Mouse (Mus musculus) intestine, postnatal 0 days (tissue): ENCODE results near the gene Upk2. TPM values are rescaled to one million over a fixed set of nuclear protein-coding genes. Genes with fewer than 3 reads are reported as not detected.
"Not testable (repeated sequence)": the region's sequence is repeated elsewhere in the genome, so short reads cannot be mapped to it uniquely, and the experiment has no call there.

Experiments used
- ATAC-seq: fragments of 200-750 bp; cut with Nextera tagmentation; 2 replicates; pipeline ENCODE4 v1.8.0; 2017; ENCODE audit warnings: mild to moderate bottlenecking, moderate TSS enrichment, moderate library complexity
- H3K27ac ChIP-seq: fragments of 300-500 bp; sonication (generic); 2 replicates; pipeline ENCODE4 v1.5.1; 2014; ENCODE audit warnings: mild to moderate bottlenecking, low read depth, low read length, moderate library complexity
- H3K27me3 ChIP-seq: fragments of 300-500 bp; sonication (generic); replicated peaks from 2 replicates; pipeline ENCODE4 v1.6.1; 2014; ENCODE audit warnings: low read length, mixed read lengths; ENCODE audit not compliant: control insufficient read depth, insufficient read depth
- H3K36me3 ChIP-seq: fragments of 300-500 bp; sonication (generic); 2 replicates; pipeline ENCODE4 v1.6.1; 2014; ENCODE audit warnings: mild to moderate bottlenecking, moderate library complexity; ENCODE audit not compliant: control insufficient read depth, insufficient read depth
- H3K4me1 ChIP-seq: fragments of 300-500 bp; sonication (generic); replicated peaks from 2 replicates; pipeline ENCODE4 v1.6.1; 2014; ENCODE audit warnings: antibody characterized with exemption, low read length, mixed read lengths; ENCODE audit not compliant: control insufficient read depth, insufficient read depth
- H3K4me2 ChIP-seq: fragments of 300-500 bp; sonication (generic); replicated peaks from 2 replicates; pipeline ENCODE4 v1.6.1; 2014; ENCODE audit warnings: low read depth, mild to moderate bottlenecking, moderate library complexity
- H3K4me3 ChIP-seq: fragments of 300-500 bp; sonication (generic); 2 replicates; pipeline ENCODE4 v1.5.1; 2014; ENCODE audit warnings: low read depth, low read length
- H3K9ac ChIP-seq: fragments of 300-500 bp; sonication (generic); 2 replicates; pipeline ENCODE4 v1.6.1; 2014; ENCODE audit warnings: mild to moderate bottlenecking, low read depth, low read length
- H3K9me3 ChIP-seq: fragments of 300-500 bp; sonication (generic); 2 replicates; pipeline ENCODE4 v1.6.1; 2016; ENCODE audit warnings: mixed run types; ENCODE audit not compliant: control insufficient read depth
- CTCF ChIP-seq: sonication (generic); IDR thresholded peaks from 2 replicates; pipeline ENCODE4 v1.5.1; 2016; ENCODE audit warnings: low read depth, mild to moderate bottlenecking, control low read depth, antibody characterized with exemption, moderate library complexity
- WGBS: fragments of 180-500 bp; shearing (Covaris S2); extraction: QIAGEN DNeasy Blood & Tissue Kit; methylation state at CpG from one replicate; pipeline ENCODE4 v1.1.7; 2014; 5-methylcytosine and 5-hydroxymethylcytosine counted together
- polyA plus RNA-seq: library from polyadenylated mRNA; unstranded; fragments of >200 nt; fragmentation: Nextera tagmentation; extraction: Ambion mirVana; gene quantifications from 2 replicates; pipeline ENCODE4 v1.2.1, GENCODE M21; 2015

The Upk2 gene
- polyA plus RNA-seq, 1 experiment from 2014 or later = not detected

DNA sequence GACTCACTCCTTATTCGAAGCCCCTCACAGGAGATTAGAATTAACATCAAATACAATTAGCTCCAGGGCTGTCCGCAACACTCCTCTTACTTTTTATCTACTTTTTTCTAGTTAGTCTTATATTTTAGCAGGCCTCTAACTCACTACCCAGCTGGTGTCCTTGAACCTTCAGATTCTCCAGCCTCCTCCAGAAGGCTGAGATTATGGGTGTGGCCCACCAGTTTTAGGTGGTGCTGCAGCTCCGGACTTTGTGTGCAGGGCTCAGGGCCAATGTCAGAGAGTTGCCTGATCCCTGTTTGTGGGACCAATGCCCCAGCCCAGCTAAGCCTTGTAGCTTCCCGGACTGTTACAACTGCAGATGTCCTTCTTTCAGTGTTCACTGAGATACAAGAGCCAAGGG lies 31.2 kb downstream of the Upk2 start:
- Histone ChIP-seq H3K9me3 (no peaks in the 10 kb centered on the region), H3K4me1 (no peaks in the 10 kb centered on the region)
- no peak for ATAC-seq

DNA sequence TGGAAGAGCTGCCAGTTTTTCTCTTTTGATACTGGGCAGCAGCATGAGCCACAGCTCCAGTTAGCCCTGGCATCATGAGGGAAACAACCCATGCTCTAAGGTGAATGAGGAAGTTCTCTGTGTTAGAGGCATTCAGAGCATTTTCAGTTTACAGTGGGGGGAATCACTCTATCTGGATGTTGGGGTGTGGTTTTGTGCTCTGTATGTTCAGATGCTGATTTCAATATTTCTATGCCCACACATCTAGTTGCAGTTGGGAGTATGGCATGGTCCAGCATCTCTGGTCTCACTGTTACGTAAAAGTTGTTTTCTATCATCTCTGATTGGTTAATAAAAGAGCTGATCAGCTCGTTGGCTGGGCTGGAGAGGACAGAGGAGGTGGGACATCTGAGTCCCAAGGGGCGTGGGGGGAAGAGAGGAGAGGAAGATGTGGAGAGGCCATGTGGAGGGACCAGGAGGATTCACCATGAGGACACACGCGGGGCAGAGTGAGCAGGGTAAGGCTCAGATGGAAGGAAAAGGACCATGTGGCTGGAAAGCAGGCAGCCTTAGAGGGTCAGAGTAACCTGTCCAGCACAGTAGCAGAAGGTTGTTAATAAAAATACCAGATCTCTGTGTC lies 34.4 kb downstream of the Upk2 start:
- ATAC-seq = no peak
- H3K4me2 ChIP-seq = no peak overlapping the region
- H3K9me3 ChIP-seq = no peaks in the 10 kb centered on the region
- H3K27me3 ChIP-seq = no peaks in the 10 kb centered on the region
- H3K9ac ChIP-seq = no peak overlapping the region
- 69% methylated on average over 5 of the region's 5 CpGs for WGBS
- peaks cover 6% of the 10 kb centered on the region; the same call in 1 of the 2 replicates for H3K36me3 ChIP-seq
- no peak overlapping the region for H3K27ac ChIP-seq
- H3K4me1 ChIP-seq = no peaks in the 10 kb centered on the region
- no peak for TF ChIP-seq CTCF
- H3K4me3 ChIP-seq = no peak overlapping the region

More for the DNA sequence above, 31.2 kb downstream of the Upk2 start:
- no peak overlapping the region for H3K4me2 ChIP-seq
- 67% methylated on average over 4 of the region's 4 CpGs for WGBS
- no peaks in the 10 kb centered on the region for H3K27me3 ChIP-seq
- H3K36me3 ChIP-seq = no peaks in the 10 kb centered on the region
- no peak overlapping the region for H3K27ac ChIP-seq
- H3K9ac ChIP-seq = no peak overlapping the region
- no peak overlapping the region for H3K4me3 ChIP-seq
- TF ChIP-seq CTCF = no peak

DNA sequence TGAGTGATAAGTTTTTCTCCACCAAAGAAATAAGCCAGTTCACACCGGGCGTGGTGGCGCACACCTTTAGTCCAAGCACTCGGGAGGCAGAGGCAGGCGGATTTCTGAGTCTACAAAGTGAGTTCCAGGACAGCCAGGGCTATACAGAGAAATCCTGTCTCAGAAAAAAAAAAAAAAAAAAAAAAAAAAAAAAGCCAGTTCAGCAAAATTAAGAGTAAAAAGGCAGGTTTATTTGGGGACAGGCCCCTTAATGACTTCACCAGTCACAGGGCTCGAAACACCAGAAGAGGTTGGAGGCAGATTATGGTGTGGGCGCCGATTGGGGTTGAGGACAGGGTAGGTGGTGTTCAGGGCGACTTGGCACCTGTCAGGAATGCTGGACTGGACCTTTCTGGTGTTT lies 35.0 kb downstream of the Upk2 start:
- WGBS = 93% methylated on average over 9 of the region's 9 CpGs
- H3K4me3 ChIP-seq, H3K36me3 ChIP-seq, H3K27ac ChIP-seq, H3K27me3 ChIP-seq, H3K4me1 ChIP-seq, H3K4me2 ChIP-seq, ATAC-seq, H3K9ac ChIP-seq, H3K9me3 ChIP-seq: not testable (repeated sequence)

DNA sequence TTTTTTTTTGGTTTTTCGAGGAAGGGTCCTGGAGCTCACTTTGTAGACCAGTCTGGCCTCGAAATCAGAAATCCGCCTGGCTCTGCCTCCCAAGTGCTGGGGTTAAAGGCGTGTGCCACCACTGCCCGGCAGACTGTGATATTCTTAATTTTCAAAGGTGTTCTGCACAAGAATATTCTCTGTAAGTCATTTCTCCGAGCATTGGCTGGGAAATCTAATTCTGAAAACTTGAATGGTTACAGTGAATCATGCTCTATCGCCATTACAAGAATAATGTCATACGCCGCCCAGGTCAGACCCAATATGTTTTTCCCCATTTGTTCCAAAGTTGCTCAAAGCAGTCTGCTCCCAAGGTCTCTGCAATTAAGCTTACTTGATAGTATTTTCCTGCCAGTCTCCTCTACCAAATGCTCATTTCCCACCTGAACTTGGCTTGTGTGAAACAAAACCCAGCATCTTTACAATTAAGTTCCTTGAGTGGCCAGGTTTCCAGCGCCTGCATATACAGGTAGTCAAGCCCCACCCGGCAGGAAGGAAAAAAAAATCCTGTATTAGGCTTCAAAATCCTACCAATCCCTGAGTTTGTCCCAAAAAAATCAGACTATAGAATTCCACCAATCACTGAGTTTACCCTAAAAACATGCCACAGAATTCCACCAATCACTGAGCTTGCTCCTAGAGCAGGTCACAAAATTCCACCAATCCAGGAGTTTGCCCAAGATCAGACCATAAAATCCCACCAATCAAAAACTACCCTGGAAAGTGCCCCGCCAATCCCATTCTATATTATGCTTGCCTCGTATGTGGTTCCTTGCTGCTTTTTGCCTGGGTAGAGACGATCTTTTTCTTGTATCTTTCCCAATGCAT lies 36.0 kb downstream of the Upk2 start, which contains the start of gene Ccdc84:
Ccdc84 (minus strand) TSS at position 51 of the 867 bp plus-strand sequence.
- H3K9ac ChIP-seq = peak within 1 kb of the TSS; percentile 73
- H3K4me2 ChIP-seq = peak within 1 kb of the TSS; percentile 91
- H3K27me3 ChIP-seq = no peaks in the 10 kb centered on the region
- H3K36me3 ChIP-seq = peaks cover 6% of the 10 kb centered on the region; the same call in 1 of the 2 replicates
- H3K27ac ChIP-seq = peak within 1 kb of the TSS; percentile 69
- peak within 1 kb of the TSS; percentile 88 for H3K4me3 ChIP-seq
- ATAC-seq = no peak
- H3K9me3 ChIP-seq = no peaks in the 10 kb centered on the region
- no peaks in the 10 kb centered on the region for H3K4me1 ChIP-seq
- WGBS = 78% methylated on average over 14 of the region's 14 CpGs
- TF ChIP-seq CTCF = no peak

DNA sequence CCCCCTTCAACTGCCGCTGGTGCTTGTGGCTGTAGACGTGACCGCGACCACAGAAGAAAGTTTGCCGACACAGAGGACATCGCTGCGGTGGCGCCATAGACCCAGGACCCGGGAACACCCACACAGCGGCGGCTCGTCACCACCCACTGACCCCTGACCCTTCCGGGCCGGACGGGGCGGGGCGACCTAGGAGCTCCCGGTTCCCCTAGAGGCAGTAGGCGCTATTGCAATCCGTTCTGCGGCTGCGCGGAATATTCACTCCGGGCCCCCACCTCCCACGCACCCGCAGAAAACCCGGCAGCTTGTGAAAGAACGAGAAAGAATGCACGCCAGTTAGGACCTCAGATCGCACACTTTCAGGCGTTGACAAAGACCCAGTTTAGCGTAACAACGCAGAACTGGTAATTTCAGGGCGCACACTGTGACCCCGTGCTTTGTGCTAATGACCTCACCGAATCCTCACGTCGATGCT lies 36.8 kb downstream of the Upk2 start:
- Histone ChIP-seq H3K36me3 (peaks cover 11% of the 10 kb centered on the region), H3K27me3 (no peaks in the 10 kb centered on the region), H3K4me1 (no peaks in the 10 kb centered on the region), H3K4me2 (peak overlapping the region; percentile 91), H3K4me3 (peak overlapping the region; percentile 88), H3K9me3 (no peaks in the 10 kb centered on the region), H3K27ac (peak overlapping the region; percentile 69), H3K9ac (peak overlapping the region; percentile 73)
- peak; percentile 93 for ATAC-seq
- WGBS = under 1% methylated on average over 38 of the region's 38 CpGs
- TF ChIP-seq CTCF = peak; percentile 90

DNA sequence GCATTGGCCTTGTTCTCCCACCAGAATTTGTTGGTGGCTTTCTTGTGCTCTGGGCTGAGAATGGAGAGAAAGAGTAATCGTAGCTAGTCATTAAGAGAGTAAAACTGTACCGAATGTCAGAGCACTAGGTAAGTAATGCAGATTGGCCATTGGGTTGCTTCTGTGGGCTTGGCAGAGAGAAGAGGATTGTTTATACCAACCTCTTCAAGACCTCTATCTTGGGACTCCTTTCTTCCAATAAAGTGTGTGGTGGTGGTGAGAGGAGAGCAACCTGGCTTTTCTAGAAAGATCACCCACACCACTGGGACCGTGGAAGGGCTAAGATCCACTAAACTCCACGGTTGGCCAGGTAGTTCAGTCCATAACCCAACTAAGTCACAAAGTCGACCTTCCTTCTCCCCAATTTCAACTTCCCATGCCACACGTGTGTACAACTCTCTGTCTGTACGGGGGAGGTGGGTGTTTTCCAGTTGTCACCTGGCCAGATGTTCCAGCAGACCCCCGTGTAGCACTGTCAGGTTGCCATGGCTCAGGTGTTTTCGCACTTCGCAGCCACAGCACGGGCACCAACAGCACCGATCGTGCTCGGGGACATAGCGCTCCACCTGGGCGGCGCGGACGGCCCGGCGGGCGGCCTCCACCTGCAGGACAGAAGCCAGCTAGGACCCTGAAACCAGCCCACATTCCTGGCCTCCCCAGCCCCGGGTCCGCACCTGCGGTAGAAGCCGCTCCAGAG lies 37.5 kb downstream of the Upk2 start:
- no peaks in the 10 kb centered on the region for H3K27me3 ChIP-seq
- peak overlapping the region; percentile 91 for H3K4me2 ChIP-seq
- ATAC-seq = peak; percentile 63
- TF ChIP-seq CTCF = no peak
- 4% methylated on average over 26 of the region's 26 CpGs for whole genome bisulfite sequencing
- peaks cover 17% of the 10 kb centered on the region for H3K36me3 ChIP-seq
- no peaks in the 10 kb centered on the region for H3K9me3 ChIP-seq
- no peaks in the 10 kb centered on the region for H3K4me1 ChIP-seq
- peak overlapping the region; percentile 69 for H3K27ac ChIP-seq
- H3K9ac ChIP-seq = peak overlapping the region; percentile 73
- H3K4me3 ChIP-seq = peak overlapping the region; percentile 88
